ENCODE assay signal across 13 mouse cellular contexts in the genomic region with DNA sequence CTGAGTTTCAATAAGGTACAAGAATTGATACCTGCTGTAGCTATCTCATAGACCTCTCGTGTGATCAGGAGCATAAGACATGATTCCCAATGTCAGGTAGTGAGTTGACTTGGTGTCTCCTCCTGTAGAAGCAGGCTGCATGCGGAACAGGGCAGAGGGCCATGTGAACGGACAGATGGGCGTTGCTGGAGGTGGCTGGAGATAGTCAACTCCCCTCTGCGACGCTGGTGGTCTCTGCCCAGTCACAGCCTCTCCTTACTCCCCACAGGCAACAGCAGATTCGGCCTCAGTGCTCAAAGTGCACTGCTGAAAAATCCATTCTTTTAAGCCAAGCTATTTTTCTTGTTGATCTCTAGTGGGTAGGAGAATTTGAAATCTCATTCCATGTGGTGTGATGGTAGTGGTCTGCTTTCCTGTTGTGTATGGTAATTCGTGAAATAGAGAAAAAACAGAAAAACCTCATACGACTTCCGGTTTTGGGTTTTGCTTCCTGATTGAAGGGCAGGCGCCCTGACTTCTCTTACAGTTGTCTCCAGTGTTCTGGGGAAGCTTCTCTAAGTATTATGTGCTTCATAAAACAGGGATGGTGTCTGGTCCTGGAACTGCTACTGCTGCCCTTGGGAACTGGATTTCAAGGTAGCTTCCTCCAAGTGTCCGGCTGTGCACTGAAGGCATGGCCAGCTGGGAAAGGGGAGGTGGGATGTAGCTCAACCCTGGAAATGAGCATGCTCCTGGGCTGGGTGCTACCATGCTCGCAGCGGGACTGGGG. TPM values are rescaled to one million over a fixed set of nuclear protein-coding genes. Genes with fewer than 3 reads are reported as not detected.
DNase-seq lines count a peak whose midpoint lies in the region; ATAC-seq and TF ChIP-seq lines count a peak whose summit lies in the region.
"Had no signal": no experiment of that assay in that cellular context is flagged by ENCODE, and none has a peak within 500 bp of the region (broad histone marks: within the 10 kb centered on the region; RNA-seq: fewer than 3 reads in every experiment).

A gene (plus strand): TSS at position 479 of the 769 bp plus-strand sequence.

- H3K9ac ChIP-seq in heart, adult 2 months (ENCODE audit: low read depth, low read length), result peak within 1 kb of the TSS; percentile 44; the same call in 1 of the 2 replicates
- no peak within 1 kb of the TSS for H3K9ac ChIP-seq in midbrain, embryonic 16.5 days (ENCODE audit: low read depth, low read length)
- H3K9ac ChIP-seq: embryonic facial prominence, embryonic 15.5 days; kidney, embryonic 15.5 days had no signal

- TF ChIP-seq EP300 in heart, adult 2 months (IDR thresholded peaks at IDR 0.05; ENCODE audit: insufficient read depth, low read depth, low read length), result no peak

- no peak within 1 kb of the TSS for H3K27ac ChIP-seq in heart, adult 2 months
- H3K27ac ChIP-seq in midbrain, embryonic 16.5 days (ENCODE audit: low read length), result no peak within 1 kb of the TSS
- H3K27ac ChIP-seq: embryonic facial prominence, embryonic 15.5 days; hindbrain, embryonic 10.5 days; kidney, embryonic 15.5 days had no signal

- 77% methylated on average over 14 of the region's 14 CpGs for WGBS in heart, adult 2 months
- 92% methylated on average over 14 of the region's 14 CpGs for WGBS in midbrain, embryonic 16.5 days

- H3K27me3 ChIP-seq in heart, adult 2 months (ENCODE audit: control insufficient read depth, insufficient read depth, low read length), result no peaks in the 10 kb centered on the region
- H3K27me3 ChIP-seq in megakaryocyte, embryonic 14.5 days (replicated peaks), result no peaks in the 10 kb centered on the region
- no peaks in the 10 kb centered on the region for H3K27me3 ChIP-seq in midbrain, embryonic 16.5 days (ENCODE audit: control insufficient read depth, insufficient read depth, low read depth, low read length)
- H3K27me3 ChIP-seq: embryonic facial prominence, embryonic 15.5 days; kidney, embryonic 15.5 days had no signal

- intact Hi-C loops in heart, adult 2 months (cut with DNase I), result no loop called here

- TF ChIP-seq POLR2A in heart, adult 2 months (IDR thresholded peaks at IDR 0.05; ENCODE audit: insufficient read depth, low read depth, low read length), result peak; percentile 15; the same call in 1 of the 2 replicates

- H3K9me3 ChIP-seq in megakaryocyte, embryonic 14.5 days, result 0 out of 2 replicates have a peak, but pooled peaks cover 4% of the 10 kb centered on the region
- no peaks in the 10 kb centered on the region for H3K9me3 ChIP-seq in midbrain, embryonic 16.5 days (replicated peaks; ENCODE audit: control insufficient read depth, low read length, poor library complexity, severe bottlenecking)
- H3K9me3 ChIP-seq: embryonic facial prominence, embryonic 15.5 days; hindbrain, embryonic 10.5 days; kidney, embryonic 15.5 days had no signal

- H3K4me1 ChIP-seq in heart, adult 2 months (ENCODE audit: control insufficient read depth, insufficient read depth, low read length), result no peaks in the 10 kb centered on the region; the same call in 1 of the 2 replicates
- peaks cover 38% of the 10 kb centered on the region for H3K4me1 ChIP-seq in megakaryocyte, embryonic 14.5 days
- H3K4me1 ChIP-seq in midbrain, embryonic 16.5 days (ENCODE audit: control insufficient read depth, insufficient read depth, low read length), result no peaks in the 10 kb centered on the region
- H3K4me1 ChIP-seq: embryonic facial prominence, embryonic 15.5 days; hindbrain, embryonic 10.5 days; kidney, embryonic 15.5 days had no signal

- H3K79me2 ChIP-seq in heart, adult 2 months (replicated peaks; ENCODE audit: control insufficient read depth, insufficient read depth, low read length), result no peaks in the 10 kb centered on the region

- H3K4me3 ChIP-seq in heart, adult 2 months, result no peak within 1 kb of the TSS
- peak within 1 kb of the TSS; percentile 90 for H3K4me3 ChIP-seq in megakaryocyte, embryonic 14.5 days (replicated peaks)
- H3K4me3 ChIP-seq in midbrain, embryonic 16.5 days (ENCODE audit: low read depth, low read length), result no peak within 1 kb of the TSS
- H3K4me3 ChIP-seq: embryonic facial prominence, embryonic 15.5 days; hindbrain, embryonic 10.5 days; kidney, embryonic 15.5 days had no signal

- H3K4me2 ChIP-seq in midbrain, embryonic 16.5 days (ENCODE audit: low read length), result no peak within 1 kb of the TSS
- H3K4me2 ChIP-seq: embryonic facial prominence, embryonic 15.5 days; kidney, embryonic 15.5 days; midbrain, embryonic 11.5 days had no signal

- no peak for DNase-seq in heart, adult 2 months
- DNase-seq in heart, adult 9 months (ENCODE audit: low spot score in 2 of 2), result no peak
- DNase-seq in 416B (ENCODE audit: low read depth), result peak; percentile 41
- no peak for DNase-seq in retina, postnatal 1 day
- no peak for DNase-seq in layer of hippocampus, adult 18-20 months (ENCODE audit: low spot score in 2 of 2)
- DNase-seq: cerebellum, adult 2 months had no signal

- ATAC-seq in common myeloid progenitor, adult 5-6 weeks (replicated peaks; ENCODE audit: low read depth, poor library complexity, severe bottlenecking), result peak; percentile 68
- no peak for ATAC-seq in midbrain, embryonic 16.5 days

- H3K36me3 ChIP-seq in heart, adult 2 months (ENCODE audit: control insufficient read depth, insufficient read depth, low read length), result no peaks in the 10 kb centered on the region
- peaks cover 13% of the 10 kb centered on the region for H3K36me3 ChIP-seq in megakaryocyte, embryonic 14.5 days (replicated peaks; ENCODE audit: low read length)
- no peaks in the 10 kb centered on the region for H3K36me3 ChIP-seq in midbrain, embryonic 16.5 days (ENCODE audit: control insufficient read depth, insufficient read depth, low read length)
- H3K36me3 ChIP-seq: embryonic facial prominence, embryonic 15.5 days; hindbrain, embryonic 10.5 days; kidney, embryonic 15.5 days had no signal

- TF ChIP-seq CTCF in heart, adult 2 months (IDR thresholded peaks at IDR 0.05), result no peak

RNA-seq across cellular contexts. Expression of the gene that starts here (rescaled TPM):
- 1 to 10 TPM; 2.3 to 2.7 TPM for total RNA-seq in heart, adult 2 months (2021)
- 3.6 and 4.5 TPM in 2 replicates for polyA plus RNA-seq in heart, adult 2 months (2012; rRNA removed)
- total RNA-seq in common myeloid progenitor, adult 5-6 weeks (2017), result 104 and 153 TPM in 2 replicates
- 0.70 TPM in 1 of 2 replicates, not detected in the other for polyA plus RNA-seq in megakaryocyte, embryonic 14.5 days (2012; ENCODE audit: insufficient read depth, low replicate concordance)
- 0.57 and 1.0 TPM in 2 replicates for polyA plus RNA-seq in midbrain, embryonic 16.5 days (2015; fragmentation: Nextera tagmentation; extraction: Ambion mirVana)
- under 1 TPM; 0.38 to 0.62 TPM for total RNA-seq in layer of hippocampus, adult 18-20 months (2021)

Comparison
In these comparisons a context has a peak if more than half of its experiments do, and no peak if none do; other contexts are left out.
1. RNA of the gene that starts here (total RNA-seq): 104 to 153 TPM in common myeloid progenitor, adult 5-6 weeks; 2.3 to 2.7 TPM in heart, adult 2 months and 0.38 to 0.62 TPM in layer of hippocampus, adult 18-20 months; every median in the first group is over 10 times any median in the second.